Mouse (Mus musculus) heart, embryonic 12.5 days (tissue): Measurements from ENCODE around the gene Proz. TPM values are rescaled to one million over a fixed set of nuclear protein-coding genes. Genes with fewer than 3 reads are reported as not detected.
"Not testable (repeated sequence)": the region's sequence is repeated elsewhere in the genome, so short reads cannot be mapped to it uniquely, and the experiment has no call there.

Experiments
- ATAC-seq: fragments of 200-750 bp; cut with Nextera tagmentation; 2 replicates; pipeline ENCODE4 v1.8.0; 2017; ENCODE audit warnings: moderate TSS enrichment, moderate library complexity; ENCODE audit not compliant: insufficient number of reproducible peaks, low FRiP score
- H3K27ac ChIP-seq: fragments of 300-500 bp; sonication (generic); 2 replicates; pipeline ENCODE4 v1.5.1; 2016; ENCODE audit warnings: mild to moderate bottlenecking, moderate library complexity; ENCODE audit not compliant: poor library complexity, severe bottlenecking
- H3K27me3 ChIP-seq: fragments of 300-500 bp; sonication (generic); replicated peaks from 2 replicates; pipeline ENCODE4 v1.6.1; 2016; ENCODE audit warnings: mild to moderate bottlenecking, moderate library complexity
- H3K36me3 ChIP-seq: fragments of 300-500 bp; sonication (generic); 2 replicates; pipeline ENCODE4 v1.6.1; 2016; ENCODE audit warnings: mild to moderate bottlenecking, moderate library complexity
- H3K4me1 ChIP-seq: fragments of 300-500 bp; sonication (generic); replicated peaks from 2 replicates; pipeline ENCODE4 v1.6.1; 2016; ENCODE audit warnings: mild to moderate bottlenecking
- H3K4me2 ChIP-seq: fragments of 300-500 bp; sonication (generic); 2 replicates; pipeline ENCODE4 v1.6.1; 2016; ENCODE audit warnings: mild to moderate bottlenecking, moderate library complexity
- H3K4me3 ChIP-seq: fragments of 300-500 bp; sonication (generic); 2 replicates; pipeline ENCODE4 v1.5.1; 2016; ENCODE audit warnings: mild to moderate bottlenecking
- H3K9ac ChIP-seq: fragments of 300-500 bp; sonication (generic); 2 replicates; pipeline ENCODE4 v1.6.1; 2016; ENCODE audit warnings: mild to moderate bottlenecking, moderate library complexity
- H3K9me3 ChIP-seq: fragments of 300-500 bp; sonication (generic); replicated peaks from 2 replicates; pipeline ENCODE4 v1.6.1; 2016; ENCODE audit warnings: mild to moderate bottlenecking, moderate library complexity
- WGBS: fragments of 180-500 bp; shearing (Covaris S2); methylation state at CpG from one replicate; pipeline ENCODE4 v1.1.7; 2016; 5-methylcytosine and 5-hydroxymethylcytosine counted together
- polyA plus RNA-seq: library from polyadenylated mRNA; unstranded; fragments of >200 nt; fragmentation: Nextera tagmentation; extraction: Ambion mirVana; gene quantifications from 2 replicates; pipeline ENCODE4 v1.2.1, GENCODE M21; 2016

Proz gene
- polyA plus RNA-seq, 1 experiment from 2014 or later = 0.92 TPM

- Histone ChIP-seq H3K4me3 (no peak overlapping the region), H3K36me3 (no peaks in the 10 kb centered on the region), H3K27me3 (no peaks in the 10 kb centered on the region), H3K9me3 (no peaks in the 10 kb centered on the region), H3K4me1 (no peaks in the 10 kb centered on the region), H3K9ac (no peak overlapping the region), H3K4me2 (no peak overlapping the region), H3K27ac (no peak overlapping the region)
- ATAC-seq = no peak
- 65% methylated on average over 5 of the region's 5 CpGs for WGBS
These were observed 13.1 kb upstream of the Proz start for GRCm38 (mm10) chr8:13047652-13048051.

GRCm38 (mm10) chr8:13050550-13050949 is 10.2 kb upstream of the Proz start:
- WGBS = 78% methylated on average over 10 of the region's 10 CpGs

GRCm38 (mm10) chr8:13057351-13057750 is 3.4 kb upstream of the Proz start:
- no peak overlapping the region for H3K4me2 ChIP-seq
- H3K9me3 ChIP-seq = no peaks in the 10 kb centered on the region
- 85% methylated on average over 4 of the region's 4 CpGs for WGBS
- no peaks in the 10 kb centered on the region for H3K36me3 ChIP-seq
- H3K27me3 ChIP-seq = no peaks in the 10 kb centered on the region; the same call in 1 of the 2 replicates
- H3K4me3 ChIP-seq = no peak overlapping the region
- no peak for ATAC-seq
- no peak overlapping the region for H3K9ac ChIP-seq
- no peaks in the 10 kb centered on the region for H3K4me1 ChIP-seq
- no peak overlapping the region for H3K27ac ChIP-seq

More at GRCm38 (mm10) chr8:13050550-13050949, 10.2 kb upstream of the Proz start:
- Histone ChIP-seq H3K4me3 (no peak overlapping the region), H3K36me3 (no peaks in the 10 kb centered on the region), H3K4me2 (no peak overlapping the region), H3K27me3 (no peaks in the 10 kb centered on the region; the same call in 1 of the 2 replicates), H3K27ac (no peak overlapping the region), H3K9ac (no peak overlapping the region), H3K4me1 (no peaks in the 10 kb centered on the region), H3K9me3 (no peaks in the 10 kb centered on the region)
- no peak for ATAC-seq

- WGBS = 73% methylated on average over 16 of the region's 16 CpGs
- peaks cover 11% of the 10 kb centered on the region; the same call in 1 of the 2 replicates for H3K27me3 ChIP-seq
- no peaks in the 10 kb centered on the region for H3K36me3 ChIP-seq
- H3K9me3 ChIP-seq = no peaks in the 10 kb centered on the region
- no peak overlapping the region for H3K4me3 ChIP-seq
- no peak overlapping the region for H3K9ac ChIP-seq
- H3K4me2 ChIP-seq = no peak overlapping the region
- no peak for ATAC-seq
- H3K27ac ChIP-seq = no peak overlapping the region
- no peaks in the 10 kb centered on the region for H3K4me1 ChIP-seq
These were observed 2.4 kb downstream of the Proz start for GRCm38 (mm10) chr8:13063112-13063511.

- Histone ChIP-seq H3K4me1 (no peaks in the 10 kb centered on the region), H3K4me3 (no peak overlapping the region), H3K9ac (no peak overlapping the region), H3K27me3 (no peaks in the 10 kb centered on the region), H3K9me3 (no peaks in the 10 kb centered on the region), H3K4me2 (no peak overlapping the region), H3K36me3 (peaks cover 53% of the 10 kb centered on the region), H3K27ac (no peak overlapping the region)
- 87% methylated on average over 11 of the region's 11 CpGs for WGBS
- no peak for ATAC-seq
These were observed 12.5 kb downstream of the Proz start for GRCm38 (mm10) chr8:13073255-13073654.

- Histone ChIP-seq H3K27me3 (no peaks in the 10 kb centered on the region), H3K36me3 (peaks cover 70% of the 10 kb centered on the region), H3K4me2 (no peak overlapping the region), H3K9me3 (no peaks in the 10 kb centered on the region), H3K9ac (no peak overlapping the region), H3K4me3 (no peak overlapping the region), H3K4me1 (no peaks in the 10 kb centered on the region), H3K27ac (no peak overlapping the region)
- ATAC-seq = no peak
- 90% methylated on average over 8 of the region's 8 CpGs for WGBS
These were observed 14.3 kb downstream of the Proz start for GRCm38 (mm10) chr8:13075044-13075443.

GRCm38 (mm10) chr8:13075579-13075978 is 14.9 kb downstream of the Proz start:
- peaks cover 75% of the 10 kb centered on the region for H3K36me3 ChIP-seq
- H3K4me1 ChIP-seq, ATAC-seq, H3K9ac ChIP-seq, H3K9me3 ChIP-seq, H3K27me3 ChIP-seq, H3K4me2 ChIP-seq, H3K27ac ChIP-seq, H3K4me3 ChIP-seq: not testable (repeated sequence)
- WGBS = 89% methylated on average over 1 of the region's 1 CpGs

- no peak overlapping the region for H3K4me3 ChIP-seq
- no peaks in the 10 kb centered on the region for H3K27me3 ChIP-seq
- no peak overlapping the region for H3K4me2 ChIP-seq
- WGBS = 89% methylated on average over 7 of the region's 7 CpGs
- H3K27ac ChIP-seq = no peak overlapping the region
- no peak for ATAC-seq
- H3K4me1 ChIP-seq = no peaks in the 10 kb centered on the region
- no peaks in the 10 kb centered on the region for H3K9me3 ChIP-seq
- H3K36me3 ChIP-seq = peaks cover 94% of the 10 kb centered on the region
- no peak overlapping the region for H3K9ac ChIP-seq
These were observed 16.8 kb downstream of the Proz start for GRCm38 (mm10) chr8:13077542-13077941.

- Histone ChIP-seq H3K4me2 (peak overlapping the region; percentile 90), H3K4me3 (peak overlapping the region; percentile 98), H3K9me3 (no peaks in the 10 kb centered on the region), H3K27ac (peak overlapping the region; percentile 91), H3K4me1 (peaks cover 34% of the 10 kb centered on the region), H3K27me3 (no peaks in the 10 kb centered on the region), H3K9ac (peak overlapping the region; percentile 95), H3K36me3 (peaks cover 23% of the 10 kb centered on the region)
- ATAC-seq = peak; percentile 78
- WGBS = under 1% methylated on average over 44 of the region's 45 CpGs
These were observed 44.0 kb downstream of the Proz start for GRCm38 (mm10) chr8:13104691-13105086.

GRCm38 (mm10) chr8:13105087-13105881 is 44.6 kb downstream of the Proz start, which contains the start of the genes Pcid2 and Cul4a:
Gene Pcid2, minus strand, starts transcription at chr8:13105459.
Gene Cul4a, plus strand, starts transcription at chr8:13105621.
- peak; percentile 97 for ATAC-seq
- under 1% methylated on average over 81 of the region's 87 CpGs for WGBS
- H3K9ac ChIP-seq = peak within 1 kb of the TSS; percentile 95

GRCm38 (mm10) chr8:13105908-13106551 is 45.3 kb downstream of the Proz start:
- Histone ChIP-seq H3K9me3 (no peaks in the 10 kb centered on the region), H3K27ac (peak overlapping the region; percentile 79), H3K27me3 (no peaks in the 10 kb centered on the region), H3K4me1 (peaks cover 37% of the 10 kb centered on the region), H3K4me3 (peak overlapping the region; percentile 98), H3K9ac (peak overlapping the region; percentile 95), H3K36me3 (peaks cover 16% of the 10 kb centered on the region), H3K4me2 (peak overlapping the region; percentile 90)
- under 1% methylated on average over 53 of the region's 63 CpGs for WGBS
- ATAC-seq = peak; percentile 63

More at GRCm38 (mm10) chr8:13105087-13105881, 44.6 kb downstream of the Proz start, which contains the start of the genes Pcid2 and Cul4a:
- H3K36me3 ChIP-seq = peaks cover 17% of the 10 kb centered on the region
- no peaks in the 10 kb centered on the region for H3K9me3 ChIP-seq
- H3K4me1 ChIP-seq = peaks cover 34% of the 10 kb centered on the region
- H3K27ac ChIP-seq = peak within 1 kb of the TSS; percentile 91
- no peaks in the 10 kb centered on the region for H3K27me3 ChIP-seq
- peak within 1 kb of the TSS; percentile 98 for H3K4me3 ChIP-seq
- H3K4me2 ChIP-seq = peak within 1 kb of the TSS; percentile 90
